Mouse (Mus musculus) layer of hippocampus, adult 6 months (tissue): ENCODE results near the gene Aldh3b3. TPM values are rescaled to one million over a fixed set of nuclear protein-coding genes. Genes with fewer than 3 reads are reported as not detected.

Source experiments
- long read RNA-seq, 2 experiments: library from polyadenylated mRNA; unstranded; transcript quantifications; one replicate each; pipeline ENCODE4 v2.0.0; 2019 to 2020
- polyA plus RNA-seq: library from polyadenylated mRNA; unstranded; fragments of <200 nt; fragmentation: Nextera tagmentation; gene quantifications from 2 replicates; pipeline ENCODE4 v1.2.3, GENCODE M21; 2021

Aldh3b3 gene
- polyA plus RNA-seq, result not detected in 2 replicates
- long read RNA-seq, experiment 1, result 0 reads
- long read RNA-seq, experiment 2, result 0 reads

DNA sequence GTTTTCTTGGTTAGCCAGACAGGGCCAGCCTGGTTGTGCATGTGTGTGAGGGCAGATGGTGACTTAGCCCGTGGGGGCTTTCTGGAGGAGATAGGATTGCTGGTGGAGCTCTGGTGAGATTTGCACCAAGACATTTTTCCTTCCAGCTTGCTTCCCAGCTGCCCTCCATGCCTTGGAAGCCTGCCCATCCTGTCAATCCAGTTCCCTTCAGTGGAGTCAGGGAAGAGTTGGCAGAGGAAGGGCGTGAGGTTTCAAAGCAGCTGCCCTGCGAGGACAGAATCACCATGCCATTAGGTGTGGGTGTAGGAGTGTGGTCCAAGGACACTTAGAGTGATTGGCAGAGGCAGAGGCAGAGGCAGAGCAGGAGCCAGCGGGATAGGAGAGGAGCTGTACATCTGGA lies at the start of gene Aldh3b3:
Gene Aldh3b3, plus strand, starts transcription at position 176 of the 400 bp plus-strand sequence.

DNA sequence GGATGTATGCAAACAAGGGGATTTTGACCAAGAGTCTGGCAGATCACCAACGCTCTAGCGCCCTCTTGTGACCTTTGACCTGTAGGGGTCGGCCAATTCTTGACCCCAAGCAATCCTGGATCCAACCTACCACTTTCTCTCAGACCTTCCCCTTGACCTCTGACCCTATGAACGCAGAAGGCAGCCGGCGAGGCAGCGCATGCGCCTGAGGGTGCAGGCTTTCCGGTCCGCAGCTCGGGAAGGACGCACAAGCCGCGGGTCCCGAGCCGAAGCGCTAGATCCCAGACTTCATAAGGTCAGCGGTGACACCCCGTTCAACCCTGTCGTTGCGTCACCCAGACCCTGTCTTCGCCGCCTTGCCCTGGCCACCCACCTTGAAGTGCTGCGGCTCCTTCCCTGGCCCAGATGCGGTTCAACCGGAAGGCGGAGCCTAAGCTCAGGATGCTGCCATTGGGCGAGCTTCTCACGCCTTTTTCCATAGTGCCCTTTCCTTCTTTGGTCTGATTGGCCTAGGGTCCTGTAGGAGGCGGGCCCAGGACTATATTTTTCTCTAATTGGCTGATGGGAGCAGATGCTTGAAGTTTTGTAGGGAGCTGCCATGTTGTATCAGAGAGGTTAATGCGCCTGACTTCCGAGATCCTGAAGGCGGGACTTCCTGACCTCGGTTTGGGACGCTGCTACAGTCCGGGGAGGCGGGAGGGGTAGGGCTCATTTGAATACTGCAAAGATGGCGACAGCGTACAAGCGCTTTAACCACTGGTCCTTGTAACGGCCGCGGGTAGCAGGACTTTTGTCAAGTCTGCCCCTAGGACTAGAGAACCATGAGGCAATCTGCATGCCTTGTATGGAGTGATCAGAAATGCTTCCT lies 45.9 kb upstream of the Aldh3b3 start, which contains the start of gene Ndufs8:
Gene Ndufs8, minus strand, starts transcription at position 438 of the 868 bp plus-strand sequence.

DNA sequence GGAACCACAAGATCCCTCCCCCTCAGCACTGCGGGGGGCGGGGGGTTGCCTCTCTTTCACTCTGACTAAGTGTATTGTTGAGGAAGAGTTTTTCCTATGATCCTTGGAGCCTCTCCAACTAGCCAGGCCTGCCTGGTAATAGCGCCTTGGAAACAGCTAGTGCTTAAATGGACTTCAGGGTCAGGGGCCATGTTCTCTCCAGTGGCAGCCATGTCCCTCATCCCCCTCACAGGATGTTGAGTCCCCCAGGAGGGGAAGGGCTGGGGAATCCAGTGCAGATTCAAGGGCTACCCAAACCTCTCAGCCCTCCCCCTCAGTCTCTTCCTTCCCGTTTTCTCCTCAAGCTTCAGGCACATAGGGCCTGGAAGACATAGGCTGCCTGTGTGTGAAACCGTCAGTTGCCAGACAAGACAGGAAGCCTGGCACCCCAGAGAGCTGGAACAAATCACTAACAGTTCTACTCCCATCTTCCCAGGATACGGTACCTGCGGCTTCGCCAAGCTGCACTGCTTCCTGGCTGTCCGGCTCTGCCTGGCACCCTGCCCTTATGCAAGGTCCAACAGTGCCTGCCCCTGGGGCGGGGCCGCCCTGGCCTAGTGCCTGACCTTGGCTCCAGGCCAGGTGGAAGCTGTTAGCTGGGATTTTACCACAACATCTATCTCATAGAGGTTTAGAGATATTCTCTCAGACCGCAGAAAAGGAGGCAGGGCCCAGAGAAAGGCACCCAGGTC lies 29.1 kb upstream of the Aldh3b3 start, which contains the start of gene Aldh3b1:
Gene Aldh3b1, minus strand, starts transcription at position 598 of the 731 bp plus-strand sequence.

DNA sequence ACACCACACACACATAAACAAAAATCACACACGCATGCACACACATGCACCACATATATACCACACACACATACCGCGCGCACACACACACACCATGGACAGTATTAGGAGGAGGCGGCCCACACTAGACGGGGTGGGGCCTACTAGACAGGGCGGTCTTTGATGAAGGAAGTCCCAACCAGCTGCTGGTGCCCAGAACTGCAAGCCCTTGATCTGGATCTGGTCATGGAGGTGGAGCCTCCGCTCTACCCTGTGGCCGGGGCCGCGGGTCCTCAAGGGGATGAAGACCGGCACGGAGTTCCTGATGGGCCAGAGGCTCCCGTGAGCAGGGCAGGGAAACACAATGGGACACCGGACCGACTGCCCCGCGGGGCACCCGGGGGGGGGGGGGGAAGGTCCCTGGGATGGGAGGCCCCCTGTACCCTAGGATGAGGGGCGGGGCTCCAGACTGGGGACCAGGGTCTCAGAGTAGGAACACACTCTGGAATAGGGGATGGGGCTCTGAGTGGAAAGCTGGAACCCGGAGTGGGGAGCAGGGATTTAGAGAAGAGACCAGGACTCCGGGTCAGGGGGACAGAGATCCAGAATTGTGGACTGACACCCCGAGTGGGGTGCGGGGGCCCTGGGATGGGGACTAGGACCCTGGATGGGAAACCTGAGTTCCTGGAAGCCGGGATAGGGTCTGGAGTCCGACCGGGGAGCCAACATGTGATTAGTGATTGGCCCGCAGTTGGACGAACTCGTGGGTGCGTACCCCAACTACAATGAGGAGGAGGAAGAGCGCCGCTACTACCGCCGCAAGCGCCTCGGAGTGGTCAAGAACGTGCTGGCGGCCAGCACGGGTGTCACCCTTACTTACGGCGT lies 23.2 kb upstream of the Aldh3b3 start, which contains the start of gene Unc93b1:
Gene Unc93b1, plus strand, starts transcription at position 155 of the 864 bp plus-strand sequence.

DNA sequence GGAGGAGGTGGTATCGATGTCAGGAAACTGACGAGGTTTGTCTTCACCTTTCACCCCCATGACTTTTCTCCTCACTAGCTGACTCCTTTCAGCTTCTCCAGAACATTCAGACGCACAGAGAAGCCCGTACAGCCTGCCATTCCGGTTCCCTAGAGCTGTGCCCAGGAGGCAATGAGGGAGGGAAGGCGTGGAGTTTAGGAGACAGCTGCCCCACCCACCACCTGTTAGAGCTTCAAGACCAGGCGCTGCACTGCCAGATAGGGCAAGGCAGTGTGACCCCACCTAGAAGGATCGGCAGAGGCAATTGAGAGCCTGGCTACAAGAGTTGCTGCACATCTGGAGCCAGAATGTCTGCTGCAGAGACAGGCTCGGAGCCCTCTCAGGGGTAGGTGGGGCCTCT lies 13.8 kb downstream of the Aldh3b3 start, which contains the start of gene Aldh3b2:
Gene Aldh3b2, plus strand, starts transcription at position 100 of the 400 bp plus-strand sequence.

DNA sequence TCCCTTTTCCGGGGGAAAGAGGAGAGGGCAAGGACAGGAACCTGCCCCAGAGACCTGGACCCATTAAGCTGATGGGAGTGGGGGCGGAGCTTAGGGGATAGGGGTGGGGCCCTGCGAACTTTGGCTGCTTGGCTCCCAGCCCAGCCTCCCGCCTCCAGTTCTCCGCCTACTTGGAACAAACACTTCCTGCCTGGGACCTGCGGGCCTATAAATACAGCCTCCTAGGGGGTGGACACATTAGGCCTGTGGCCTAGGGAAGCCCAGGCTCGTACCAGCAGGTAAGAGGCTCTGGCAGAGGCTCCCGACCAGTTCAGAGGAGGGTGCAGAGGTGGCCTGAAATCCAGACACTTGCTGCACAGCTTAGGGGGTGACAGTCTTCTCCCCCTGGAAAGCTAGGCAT lies 27.9 kb downstream of the Aldh3b3 start, which contains the start of gene Acy3:
Gene Acy3, plus strand, starts transcription at position 237 of the 400 bp plus-strand sequence.

DNA sequence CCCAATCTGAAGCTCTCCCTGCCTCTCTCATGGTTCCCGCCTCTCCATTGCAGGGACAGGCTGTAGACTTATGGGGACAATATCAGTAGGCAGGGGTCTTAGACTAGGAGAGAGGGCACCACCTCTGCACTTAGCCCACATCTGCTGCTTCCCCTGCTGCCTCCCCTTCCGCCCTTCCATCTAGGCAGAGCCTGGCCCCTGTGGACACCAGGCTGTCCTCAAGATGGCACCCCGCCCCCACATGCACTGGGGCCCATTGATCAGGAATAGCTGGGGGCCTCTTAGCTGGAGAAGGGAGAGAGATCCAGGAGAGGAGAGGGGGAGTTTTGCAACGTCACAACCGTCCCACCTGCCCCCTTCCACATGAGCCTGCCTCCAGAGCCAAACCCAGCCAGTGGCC lies 34.0 kb downstream of the Aldh3b3 start, which contains the start of gene Tbx10:
Gene Tbx10, plus strand, starts transcription at position 337 of the 400 bp plus-strand sequence.

DNA sequence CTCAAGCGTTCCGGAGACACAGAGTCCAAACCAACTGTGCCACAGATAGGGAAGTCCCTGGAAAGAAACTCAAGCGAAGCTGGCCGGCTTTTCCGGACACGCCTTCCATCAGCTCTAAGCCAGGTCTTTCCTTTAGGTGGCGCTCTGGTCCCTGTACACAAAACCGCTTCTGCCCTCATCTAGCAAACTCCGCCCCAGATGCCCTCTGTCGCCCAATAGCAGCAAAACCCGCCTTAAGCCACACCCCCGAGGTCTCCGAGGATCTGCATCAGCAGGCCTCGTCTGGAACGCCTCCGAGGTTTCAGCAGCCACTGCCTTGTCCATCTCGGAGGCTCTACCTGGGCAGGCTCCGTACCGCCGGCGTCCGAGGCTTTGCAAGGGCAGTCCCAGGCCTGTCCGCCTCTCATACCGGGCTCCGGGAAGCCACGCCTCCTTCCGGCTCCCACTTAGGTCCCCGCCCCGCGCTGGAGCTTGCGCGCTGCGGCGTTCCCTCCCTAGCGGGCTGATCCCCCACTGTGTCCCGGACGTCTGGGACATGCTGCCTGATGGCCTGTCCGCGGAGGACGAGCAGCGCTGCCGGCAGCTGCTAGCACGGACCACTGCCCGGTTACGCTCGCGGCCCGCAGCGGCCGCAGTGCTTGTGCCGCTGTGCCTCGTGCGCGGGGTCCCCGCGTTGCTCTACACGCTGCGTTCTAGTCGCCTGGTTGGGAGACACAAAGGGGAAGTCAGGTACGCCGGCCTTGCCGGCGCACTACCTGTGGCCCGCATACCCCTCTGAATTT lies 41.9 kb downstream of the Aldh3b3 start, which contains the start of the genes Nudt8 and Gm49405:
Gene Nudt8, plus strand, starts transcription at position 462 of the 782 bp plus-strand sequence.
Gene Gm49405, plus strand, starts transcription at position 508 of the 782 bp plus-strand sequence.

DNA sequence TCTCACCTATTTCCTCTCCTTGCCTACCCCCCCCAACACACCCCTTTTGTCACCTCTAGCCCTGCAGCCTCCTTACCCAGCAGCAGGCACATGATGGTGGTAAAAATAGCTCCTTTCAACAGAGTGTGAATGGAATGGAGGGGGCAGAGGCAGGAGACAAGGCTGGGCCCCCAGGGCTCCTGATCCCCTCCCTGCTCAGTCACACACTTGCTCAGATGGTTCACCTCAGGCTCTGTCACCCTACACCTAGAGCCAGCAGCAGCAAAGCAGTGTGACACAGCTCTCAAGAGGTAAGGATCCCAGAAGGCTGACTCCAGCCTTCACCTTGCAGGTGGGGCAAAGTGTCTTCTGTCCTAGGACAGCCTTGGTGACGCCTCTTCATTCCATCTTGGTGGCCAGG lies 44.7 kb downstream of the Aldh3b3 start, which contains the start of gene Doc2g:
Gene Doc2g, plus strand, starts transcription at position 202 of the 400 bp plus-strand sequence.

DNA sequence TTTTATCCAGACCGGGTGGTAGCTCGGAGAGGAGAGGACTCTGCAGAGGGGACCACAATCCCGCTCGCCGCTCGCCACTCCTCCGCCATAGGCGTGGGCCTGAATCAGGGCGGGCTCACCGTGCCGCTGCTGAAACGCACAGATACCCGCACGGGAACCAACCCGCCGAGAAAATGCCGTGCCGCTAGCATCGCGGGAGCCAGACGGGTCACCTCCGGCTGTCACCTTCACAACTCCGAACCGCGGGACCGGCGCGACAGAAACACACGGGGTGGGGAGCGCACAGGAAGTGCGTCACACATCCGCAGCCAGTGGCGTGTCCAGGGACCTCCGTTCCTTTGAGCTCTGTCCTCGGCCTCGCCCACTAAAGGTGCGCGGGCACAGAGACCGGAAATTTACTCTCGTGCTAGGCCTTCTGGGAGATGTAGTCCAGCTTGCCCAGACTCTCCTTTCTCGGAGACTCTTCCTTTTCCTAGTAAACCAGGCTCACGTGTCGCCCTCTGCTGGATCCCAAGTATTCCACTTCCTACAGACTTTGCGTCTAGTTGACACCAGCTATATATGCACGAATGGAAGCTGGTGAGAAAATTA lies 54.1 kb downstream of the Aldh3b3 start, which contains the start of gene Ndufv1:
Gene Ndufv1, minus strand, starts transcription at position 375 of the 591 bp plus-strand sequence.

Other genes with a start within 250 kb of the Aldh3b3 start
- 8.6 and 9.5 TPM in 2 replicates for gene Kmt5b, start 191.2 kb upstream of the Aldh3b3 start, polyA plus RNA-seq
- 19.4 and 20.0 TPM in 2 replicates for gene Chka, start 106.9 kb upstream of the Aldh3b3 start, polyA plus RNA-seq
- 3.9 and 4.3 TPM in 2 replicates for gene Tcirg1, start 51.5 kb upstream of the Aldh3b3 start, polyA plus RNA-seq
- 575 and 594 TPM in 2 replicates for gene Ndufs8, start 45.9 kb upstream of the Aldh3b3 start, polyA plus RNA-seq
- gene Aldh3b1, start 28.8 kb upstream of the Aldh3b3 start, polyA plus RNA-seq, result 7.0 and 8.7 TPM in 2 replicates
- gene Unc93b1, start 23.5 kb upstream of the Aldh3b3 start, polyA plus RNA-seq, result 25.0 and 27.9 TPM in 2 replicates
- 2.3 and 2.5 TPM in 2 replicates for gene Aldh3b2, start 13.7 kb downstream of the Aldh3b3 start, polyA plus RNA-seq
- gene Acy3, start 27.9 kb downstream of the Aldh3b3 start, polyA plus RNA-seq, result 2.2 and 3.3 TPM in 2 replicates
- 0.10 TPM in 1 of 2 replicates, not detected in the other for gene Tbx10, start 34.1 kb downstream of the Aldh3b3 start, polyA plus RNA-seq
- 22.0 and 24.3 TPM in 2 replicates for gene Nudt8, start 41.9 kb downstream of the Aldh3b3 start, polyA plus RNA-seq
- gene Gm49405, start 42.0 kb downstream of the Aldh3b3 start, polyA plus RNA-seq, result 0.09 and 0.10 TPM in 2 replicates
- 2.8 and 2.9 TPM in 2 replicates for gene Doc2g, start 44.7 kb downstream of the Aldh3b3 start, polyA plus RNA-seq
- gene Ndufv1, start 54.2 kb downstream of the Aldh3b3 start, polyA plus RNA-seq, result 448 and 464 TPM in 2 replicates
- gene Gstp1, start 79.3 kb downstream of the Aldh3b3 start, polyA plus RNA-seq, result 1,221 and 1,279 TPM in 2 replicates
- 2.1 and 2.8 TPM in 2 replicates for gene Gstp2, start 87.4 kb downstream of the Aldh3b3 start, polyA plus RNA-seq
- not detected in 2 replicates for gene Gstp3, start 100.9 kb downstream of the Aldh3b3 start, polyA plus RNA-seq
- not detected in 2 replicates for gene Cabp2, start 122.9 kb downstream of the Aldh3b3 start, polyA plus RNA-seq
- 59.8 and 62.1 TPM in 2 replicates for gene Cdk2ap2, start 138.5 kb downstream of the Aldh3b3 start, polyA plus RNA-seq
- 52.0 and 59.9 TPM in 2 replicates for gene Pitpnm1, start 141.4 kb downstream of the Aldh3b3 start, polyA plus RNA-seq
- gene Aip, start 167.2 kb downstream of the Aldh3b3 start, polyA plus RNA-seq, result 204 and 212 TPM in 2 replicates
- not detected in 2 replicates for gene Gpr152, start 181.1 kb downstream of the Aldh3b3 start, polyA plus RNA-seq
- 0.04 TPM in 1 of 2 replicates, not detected in the other for gene Cabp4, start 185.4 kb downstream of the Aldh3b3 start, polyA plus RNA-seq
- gene Coro1b, start 190.0 kb downstream of the Aldh3b3 start, polyA plus RNA-seq, result 101 and 105 TPM in 2 replicates
- 1.2 and 2.0 TPM in 2 replicates for gene Ptprcap, start 195.0 kb downstream of the Aldh3b3 start, polyA plus RNA-seq
- gene Rps6kb2, start 204.7 kb downstream of the Aldh3b3 start, polyA plus RNA-seq, result 7.5 and 9.5 TPM in 2 replicates
- gene Carns1, start 216.8 kb downstream of the Aldh3b3 start, polyA plus RNA-seq, result 2.8 and 2.9 TPM in 2 replicates
- 0.19 TPM in 1 of 2 replicates, not detected in the other for gene Tbc1d10c, start 232.6 kb downstream of the Aldh3b3 start, polyA plus RNA-seq
- 345 and 357 TPM in 2 replicates for gene Ppp1ca, start 233.4 kb downstream of the Aldh3b3 start, polyA plus RNA-seq
- 5.9 and 6.0 TPM in 2 replicates for gene Rad9a, start 243.0 kb downstream of the Aldh3b3 start, polyA plus RNA-seq